Mouse (Mus musculus) brain, adult 10 weeks (tissue): ENCODE results near the gene Ap3m1. TPM values are rescaled to one million over a fixed set of nuclear protein-coding genes. Genes with fewer than 3 reads are reported as not detected.

Experiments
- polyA plus RNA-seq: library from polyadenylated mRNA; stranded (reverse); fragments of 350-450 nt; fragmentation: Illumina TruSeq; extraction: RNeasy Lipid Tissue Mini Kit (QIAGEN cat#74804); gene quantifications from one replicate; pipeline ENCODE4 v1.2.3, GENCODE M21; 2015; ENCODE audit warnings: low read depth, low replicate concordance

Gene Ap3m1
- 70.6 TPM for polyA plus RNA-seq

DNA sequence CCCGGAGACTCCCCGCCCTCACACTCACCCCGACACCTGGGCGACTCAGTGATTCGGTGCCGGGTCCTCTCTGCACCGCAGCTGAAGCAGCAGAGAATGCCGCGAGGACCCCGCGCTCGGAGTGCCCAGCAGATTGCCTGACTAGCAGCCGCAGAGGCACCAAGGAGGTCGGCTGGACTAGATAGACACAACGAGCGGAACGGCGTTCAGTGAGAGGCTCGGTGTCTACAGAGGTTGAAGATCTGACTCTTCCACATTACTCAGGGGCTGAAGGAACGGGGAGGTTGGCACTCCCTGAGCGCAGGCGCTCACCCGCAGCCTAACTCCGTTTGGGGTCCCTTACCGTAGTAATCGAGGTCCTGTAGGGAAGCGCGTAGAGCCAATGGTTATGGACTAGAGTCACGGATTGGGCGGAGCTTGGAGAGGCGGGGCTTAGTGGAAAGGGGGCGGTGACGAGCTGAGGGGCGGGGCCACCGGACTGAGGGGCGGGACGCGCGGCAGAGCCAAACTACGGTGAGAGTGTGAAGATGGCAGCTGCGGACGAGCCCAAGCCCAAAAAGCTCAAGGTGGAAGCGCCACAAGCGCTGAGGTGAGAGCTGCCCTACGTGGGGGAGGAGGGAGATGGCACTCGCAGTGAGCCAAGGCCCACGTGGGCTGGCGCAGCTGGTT, at the start of gene Ap3m1, which contains the start of gene Adk:
Ap3m1 (minus strand) TSS at position 397 of the 669 bp plus-strand sequence.
Adk (plus strand) TSS at position 463 of the 669 bp plus-strand sequence.

Other genes starting within 250 kb of the Ap3m1 start
- gene Plau, start 215.8 kb downstream of the Ap3m1 start, polyA plus RNA-seq, result 4.3 TPM
- 16.2 TPM for gene Vcl, start 123.1 kb downstream of the Ap3m1 start, polyA plus RNA-seq
- gene Adk, start 66 bp upstream of the Ap3m1 start, polyA plus RNA-seq, result 90.0 TPM